Mouse (Mus musculus) hindbrain, embryonic 12.5 days (tissue): ENCODE measurements around the gene Gpr107. TPM values are rescaled to one million over a fixed set of nuclear protein-coding genes. Genes with fewer than 3 reads are reported as not detected.

Experiments
- ATAC-seq: fragments of 200-750 bp; cut with Nextera tagmentation; 2 replicates; pipeline ENCODE4 v1.8.0; 2017; ENCODE audit warnings: moderate TSS enrichment; ENCODE audit not compliant: low FRiP score
- H3K27ac ChIP-seq: fragments of 300-500 bp; sonication (generic); 2 replicates; pipeline ENCODE4 v1.5.1; 2016; ENCODE audit warnings: mild to moderate bottlenecking
- H3K27me3 ChIP-seq: fragments of 300-500 bp; sonication (generic); 2 replicates; pipeline ENCODE4 v1.6.1; 2016; ENCODE audit warnings: mild to moderate bottlenecking
- H3K36me3 ChIP-seq: fragments of 300-500 bp; sonication (generic); 2 replicates; pipeline ENCODE4 v1.6.1; 2016; ENCODE audit warnings: mild to moderate bottlenecking
- H3K4me1 ChIP-seq: fragments of 300-500 bp; sonication (generic); 2 replicates; pipeline ENCODE4 v1.6.1; 2016
- H3K4me2 ChIP-seq: fragments of 300-500 bp; sonication (generic); replicated peaks from 2 replicates; pipeline ENCODE4 v1.6.1; 2016; ENCODE audit warnings: mild to moderate bottlenecking
- H3K4me3 ChIP-seq: fragments of 300-500 bp; sonication (generic); 2 replicates; pipeline ENCODE4 v1.5.1; 2016; ENCODE audit warnings: mild to moderate bottlenecking
- H3K9ac ChIP-seq: fragments of 300-500 bp; sonication (generic); 2 replicates; pipeline ENCODE4 v1.6.1; 2016; ENCODE audit warnings: mild to moderate bottlenecking, moderate library complexity
- H3K9me3 ChIP-seq: fragments of 300-500 bp; sonication (generic); replicated peaks from 2 replicates; pipeline ENCODE4 v1.6.1; 2016; ENCODE audit warnings: mild to moderate bottlenecking
- WGBS: fragments of 180-500 bp; shearing (Covaris S2); methylation state at CpG from one replicate; pipeline ENCODE4 v1.1.7; 2016; 5-methylcytosine and 5-hydroxymethylcytosine counted together
- polyA plus RNA-seq: library from polyadenylated mRNA; unstranded; fragments of >200 nt; fragmentation: Nextera tagmentation; extraction: Ambion mirVana; gene quantifications from 2 replicates; pipeline ENCODE4 v1.2.1, GENCODE M21; 2016

The Gpr107 gene
- polyA plus RNA-seq, 1 experiment from 2014 or later, result 43.1 TPM

DNA sequence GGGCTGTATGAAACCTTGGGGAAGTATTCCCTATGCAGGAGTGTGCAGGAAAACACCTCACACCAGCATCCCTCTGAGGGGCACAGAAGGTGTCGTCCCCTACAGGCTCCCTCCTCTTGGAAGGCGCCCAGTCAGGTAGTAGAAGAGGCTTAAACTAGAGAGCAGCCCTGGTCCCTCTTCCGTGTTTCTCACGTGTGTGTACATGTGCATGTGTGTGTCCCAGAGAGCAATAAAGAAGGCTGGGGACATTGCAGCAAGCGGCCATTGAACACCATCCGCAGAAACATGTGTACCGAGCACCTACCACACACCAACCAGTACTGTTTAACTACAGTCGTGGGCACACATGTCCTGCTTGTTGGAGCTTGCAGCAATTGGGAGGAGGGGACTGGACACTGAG, 108.4 kb downstream of the Gpr107 start:
- Histone ChIP-seq H3K4me3 (no peak overlapping the region), H3K4me2 (no peak overlapping the region), H3K27me3 (no peaks in the 10 kb centered on the region), H3K27ac (no peak overlapping the region), H3K4me1 (peaks cover 75% of the 10 kb centered on the region), H3K9ac (no peak overlapping the region), H3K36me3 (no peaks in the 10 kb centered on the region), H3K9me3 (no peaks in the 10 kb centered on the region)
- 92% methylated on average over 8 of the region's 8 CpGs for WGBS
- no peak for ATAC-seq

DNA sequence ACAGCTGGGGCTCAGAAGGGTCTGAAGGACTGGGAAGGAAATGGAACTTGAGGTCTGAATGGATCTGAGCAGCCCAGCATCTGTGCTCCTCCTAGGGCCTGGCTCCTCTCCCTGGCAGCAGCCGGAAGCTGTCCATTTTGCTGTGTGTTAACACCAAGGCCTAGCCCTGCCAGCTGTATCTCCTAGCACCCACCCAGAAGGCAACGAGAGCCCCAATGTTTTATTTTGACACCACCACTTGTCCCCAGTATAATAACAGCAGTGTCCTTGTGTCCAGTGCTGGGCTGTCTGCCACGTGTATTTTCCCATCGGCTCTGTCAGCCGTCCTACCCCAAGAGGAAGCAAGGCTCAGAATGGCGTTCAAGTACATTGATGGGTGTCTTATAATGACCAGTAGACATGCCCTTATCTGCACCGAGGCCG, 110.9 kb downstream of the Gpr107 start:
- H3K4me2 ChIP-seq, result no peak overlapping the region
- H3K4me3 ChIP-seq, result no peak overlapping the region
- peak overlapping the region; percentile 71 for H3K27ac ChIP-seq
- H3K9me3 ChIP-seq, result no peaks in the 10 kb centered on the region
- no peaks in the 10 kb centered on the region for H3K36me3 ChIP-seq
- peaks cover 71% of the 10 kb centered on the region for H3K4me1 ChIP-seq
- H3K27me3 ChIP-seq, result no peaks in the 10 kb centered on the region
- ATAC-seq, result no peak
- no peak overlapping the region; the same call in 1 of the 2 replicates for H3K9ac ChIP-seq
- 76% methylated on average over 8 of the region's 8 CpGs for WGBS

DNA sequence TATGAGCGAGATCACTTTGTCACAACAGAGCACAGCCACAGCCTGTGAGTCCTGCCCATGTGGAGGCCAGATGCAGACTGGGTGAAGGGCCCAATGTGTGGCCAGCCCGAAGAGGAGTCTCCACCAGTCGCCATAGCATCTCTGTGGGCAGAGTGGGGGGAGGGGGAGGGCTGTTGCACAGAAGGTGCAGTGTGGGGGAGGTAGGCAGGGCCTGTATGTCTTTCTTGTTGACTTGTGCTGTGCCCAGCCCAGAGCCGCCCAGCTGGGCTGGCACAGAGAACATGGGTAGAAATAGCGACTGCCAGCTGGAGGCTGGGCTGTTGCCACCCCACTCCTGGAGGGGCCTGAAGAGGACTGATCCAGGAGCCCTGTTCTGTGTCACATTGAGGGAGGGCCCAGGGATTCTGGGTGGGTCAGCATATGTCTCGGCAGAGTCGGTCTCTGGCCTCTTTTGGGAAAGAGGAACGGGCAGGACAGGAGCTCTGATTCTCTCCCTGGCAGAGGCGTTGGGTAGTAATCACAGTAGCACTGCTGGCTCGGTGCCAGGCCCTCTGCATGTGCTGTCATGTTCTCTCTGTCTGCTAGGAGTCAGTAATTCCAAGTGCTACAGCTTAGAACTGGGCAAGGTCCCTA, 111.7 kb downstream of the Gpr107 start:
- H3K27me3 ChIP-seq, result no peaks in the 10 kb centered on the region
- no peaks in the 10 kb centered on the region for H3K36me3 ChIP-seq
- peak overlapping the region; percentile 71 for H3K27ac ChIP-seq
- H3K9ac ChIP-seq, result peak overlapping the region; percentile 43; the same call in 1 of the 2 replicates
- H3K9me3 ChIP-seq, result no peaks in the 10 kb centered on the region
- H3K4me3 ChIP-seq, result no peak overlapping the region
- H3K4me1 ChIP-seq, result peaks cover 71% of the 10 kb centered on the region
- WGBS, result 50% methylated on average over 10 of the region's 10 CpGs
- peak; percentile 12; the same call in 1 of the 2 replicates for ATAC-seq
- H3K4me2 ChIP-seq, result no peak overlapping the region; the same call in 1 of the 2 replicates

DNA sequence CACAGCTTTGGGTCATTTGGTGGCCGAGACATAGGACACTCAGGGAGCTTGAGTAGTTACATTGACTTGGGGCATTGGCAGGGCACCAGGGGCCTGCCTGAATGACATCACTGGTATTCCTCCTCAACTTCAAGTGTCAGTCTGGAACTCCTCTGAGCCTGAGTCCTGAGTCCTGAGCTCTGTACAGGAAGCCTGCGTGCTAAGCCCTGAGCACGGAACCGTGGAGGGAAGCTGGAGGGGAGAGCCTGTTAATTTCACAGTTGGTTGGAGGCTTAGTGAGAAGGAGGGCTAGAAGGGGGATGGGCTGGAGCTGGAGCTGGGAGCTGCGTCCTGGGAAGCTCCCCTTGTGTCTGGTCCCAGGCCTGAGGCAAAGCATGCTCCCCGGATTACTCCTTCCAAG, 115.3 kb downstream of the Gpr107 start:
- peak overlapping the region; percentile 12; the same call in 1 of the 2 replicates for H3K4me2 ChIP-seq

More for the DNA sequence above, 115.3 kb downstream of the Gpr107 start:
- ATAC-seq, result peak; percentile 59
- H3K4me1 ChIP-seq, result peaks cover 66% of the 10 kb centered on the region
- no peaks in the 10 kb centered on the region for H3K27me3 ChIP-seq
- no peaks in the 10 kb centered on the region for H3K9me3 ChIP-seq
- H3K9ac ChIP-seq, result no peak overlapping the region
- no peak overlapping the region for H3K4me3 ChIP-seq
- no peaks in the 10 kb centered on the region for H3K36me3 ChIP-seq
- H3K27ac ChIP-seq, result peak overlapping the region; percentile 71
- 28% methylated on average over 6 of the region's 6 CpGs for WGBS

Other genes with a start within 250 kb of the Gpr107 start
- gene Ptges, start 222.5 kb upstream of the Gpr107 start, polyA plus RNA-seq, result 4.7 and 7.1 TPM in 2 replicates
- 22.9 and 23.2 TPM in 2 replicates for gene Tor1b, start 199.4 kb upstream of the Gpr107 start, polyA plus RNA-seq
- 77.1 and 77.7 TPM in 2 replicates for gene Tor1a, start 184.4 kb upstream of the Gpr107 start, polyA plus RNA-seq
- 75.2 and 75.4 TPM in 2 replicates for gene BC005624, start 170.1 kb upstream of the Gpr107 start, polyA plus RNA-seq
- 35.0 and 37.9 TPM in 2 replicates for gene Usp20, start 170.0 kb upstream of the Gpr107 start, polyA plus RNA-seq
- gene Fnbp1, start 10.3 kb upstream of the Gpr107 start, polyA plus RNA-seq, result 18.7 and 19.9 TPM in 2 replicates
- 99.8 and 107 TPM in 2 replicates for gene Ncs1, start 93.5 kb downstream of the Gpr107 start, polyA plus RNA-seq
- gene Hmcn2, start 162.1 kb downstream of the Gpr107 start, polyA plus RNA-seq, result 0.30 and 0.33 TPM in 2 replicates